Mouse (Mus musculus): ENCODE measurements at regions not wholly inside any gene's neighbourhood (a gene's known extent, or its start where the extent isn't known, plus 50 kb on each side); places are given as distances from the start of the nearest gene placed in this dataset.

DNA sequence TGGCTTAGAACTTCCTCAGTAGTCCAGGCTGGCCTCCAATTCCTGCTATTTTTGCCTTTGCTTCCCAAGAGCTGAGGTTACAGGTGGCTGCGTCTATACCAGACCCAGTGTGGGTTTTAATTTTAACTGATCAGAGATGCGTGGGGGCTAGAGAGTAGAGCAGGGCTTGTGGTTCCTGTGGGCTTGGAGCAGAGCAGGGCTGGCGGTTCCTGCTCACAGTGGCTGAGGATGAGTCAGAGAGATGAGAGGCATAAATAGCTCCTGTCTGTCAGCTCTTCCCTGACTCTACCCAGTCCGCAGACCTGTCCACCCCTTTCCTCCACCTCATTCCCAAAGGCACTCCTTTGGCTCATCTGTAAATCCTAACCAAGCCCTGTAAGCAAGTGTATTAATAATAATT is 304.8 kb downstream of the Abcc12 start:
- TF ChIP-seq CTCF (IDR thresholded peaks at IDR 0.05; ENCODE audit: control insufficient read depth, insufficient read depth, low read length): no peak
- no peak for TF ChIP-seq POLR2A (IDR thresholded peaks at IDR 0.05; ENCODE audit: borderline replicate concordance, control insufficient read depth, low read depth, low read length)

Measured in bone marrow, adult 2 months (tissue).